In the genomic region with DNA sequence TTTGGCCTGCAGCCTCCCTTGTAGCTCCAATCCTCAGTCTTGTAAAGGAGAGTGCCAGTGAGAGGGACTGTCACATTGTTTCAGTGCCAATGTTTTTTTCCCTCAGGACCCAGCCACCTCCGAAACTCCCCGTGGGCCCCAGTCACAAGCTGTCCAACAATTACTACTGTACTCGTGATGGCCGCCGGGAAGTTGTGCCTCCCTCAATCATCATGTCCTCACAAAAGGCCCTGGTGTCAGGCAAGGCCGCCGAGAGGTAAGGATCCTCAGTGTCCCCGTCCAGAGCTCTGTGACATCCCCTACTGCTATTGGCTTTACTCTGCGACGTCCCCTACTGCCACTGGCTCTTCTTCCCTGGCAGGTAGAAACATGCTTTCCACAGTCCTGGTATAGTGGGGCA, we compare ENCODE assay signal across 23 mouse cellular contexts. TPM values are rescaled to one million over a fixed set of nuclear protein-coding genes. Genes with fewer than 3 reads are reported as not detected.
DNase-seq lines count a peak whose midpoint lies in the region; ATAC-seq and TF ChIP-seq lines count a peak whose summit lies in the region.
"Had no signal": no experiment of that assay in that cellular context is flagged by ENCODE, and none has a peak within 500 bp of the region (broad histone marks: within the 10 kb centered on the region; RNA-seq: fewer than 3 reads in every experiment).

No protein-coding gene starts in this region.

- no peaks in the 10 kb centered on the region for H3K27me3 ChIP-seq in kidney, adult 2 months (replicated peaks; ENCODE audit: control insufficient read depth, insufficient read depth, low read length)
- H3K27me3 ChIP-seq in neural tube, embryonic 13.5 days = no peaks in the 10 kb centered on the region
- H3K27me3 ChIP-seq: limb, embryonic 12.5 days; Patski had no signal

- no peak for TF ChIP-seq POLR2A in kidney, adult 2 months (IDR thresholded peaks at IDR 0.05; ENCODE audit: low read depth, low read length)

- 76% methylated on average over 10 of the region's 10 CpGs for WGBS in kidney, adult 2 months
- whole genome bisulfite sequencing in neural tube, embryonic 13.5 days = 90% methylated on average over 10 of the region's 10 CpGs

- intact Hi-C loops in heart, postnatal 14 days (cut with DNase I) = no loop called here

- TF ChIP-seq CTCF in kidney, adult 2 months (conservative IDR thresholded peaks at IDR 0.05; ENCODE audit: insufficient read depth, insufficient read length, low read depth, low read length) = no peak

- H3K36me3 ChIP-seq in kidney, adult 2 months (ENCODE audit: control insufficient read depth, insufficient read depth, low read length) = peaks cover 10% of the 10 kb centered on the region
- peaks cover 63% of the 10 kb centered on the region for H3K36me3 ChIP-seq in neural tube, embryonic 13.5 days

- H3K4me2 ChIP-seq in neural tube, embryonic 13.5 days = no peak overlapping the region
- H3K4me2 ChIP-seq: limb, embryonic 12.5 days had no signal

- 0 out of 2 replicates have a peak overlapping the region, but pooled peaks have one; percentile 42 for H3K27ac ChIP-seq in kidney, adult 2 months (ENCODE audit: insufficient read depth, low read depth, low read length)
- peak overlapping the region; percentile 23; the same call in 1 of the 2 replicates for H3K27ac ChIP-seq in neural tube, embryonic 13.5 days (replicated peaks)
- H3K27ac ChIP-seq: limb, embryonic 12.5 days had no signal

- peak; percentile 93 for DNase-seq in heart, adult 11 months
- no peak for DNase-seq in heart, postnatal 14 days
- DNase-seq in kidney, adult 2 months = no peak
- no peak for DNase-seq in kidney, adult 8-10 months
- DNase-seq in neural tube, embryonic 10.5 days (ENCODE audit: extremely low spot score, low spot score) = no peak
- no peak for DNase-seq in frontal cortex, postnatal 36 days (ENCODE audit: low spot score in 2 of 2)
- DNase-seq: gastrocnemius, postnatal 10 days; right cerebral cortex, postnatal 25 days; thymus, postnatal 25 days had no signal

- H3K4me1 ChIP-seq in kidney, adult 2 months (ENCODE audit: control insufficient read depth, insufficient read depth, low read length) = peaks cover 17% of the 10 kb centered on the region
- peaks cover 32% of the 10 kb centered on the region for H3K4me1 ChIP-seq in neural tube, embryonic 13.5 days (replicated peaks)

- ATAC-seq in neural tube, embryonic 13.5 days (ENCODE audit: low read depth) = no peak
- ATAC-seq: activated CD4-positive, CD25-positive, alpha-beta regulatory T cell, adult 4 months; forebrain, embryonic 16.5 days; hindbrain, embryonic 16.5 days had no signal

- H3K9ac ChIP-seq in neural tube, embryonic 13.5 days = 0 out of 2 replicates have a peak overlapping the region, but pooled peaks have one; percentile 17
- H3K9ac ChIP-seq: limb, embryonic 12.5 days had no signal

- H3K9me3 ChIP-seq in neural tube, embryonic 13.5 days = no peaks in the 10 kb centered on the region
- H3K9me3 ChIP-seq: limb, embryonic 12.5 days had no signal

- H3K4me3 ChIP-seq in kidney, adult 2 months (ENCODE audit: insufficient read depth, low read depth, low read length) = no peak overlapping the region
- H3K4me3 ChIP-seq in neural tube, embryonic 13.5 days = no peak overlapping the region
- H3K4me3 ChIP-seq: limb, embryonic 12.5 days had no signal

RNA-seq across cellular contexts. Expression of a gene that starts 5.2 kb away (rescaled TPM):
- total RNA-seq in heart, postnatal 14 days (2021) = 100 to 1,000 TPM; 544 to 555 TPM
- 672 and 745 TPM in 2 replicates for polyA plus RNA-seq in kidney, adult 2 months (2012; rRNA removed)
- polyA plus RNA-seq in neural tube, embryonic 13.5 days (2015; fragmentation: Nextera tagmentation; extraction: Ambion mirVana) = 558 and 559 TPM in 2 replicates

RNA-seq across cellular contexts. Expression of a gene that starts 5.2 kb away (rescaled TPM):
- total RNA-seq in heart, postnatal 14 days (2021) = 100 to 1,000 TPM; 736 to 815 TPM
- polyA plus RNA-seq in kidney, adult 2 months (2012; rRNA removed) = 620 and 1,023 TPM in 2 replicates
- 530 and 625 TPM in 2 replicates for polyA plus RNA-seq in neural tube, embryonic 13.5 days (2015; fragmentation: Nextera tagmentation; extraction: Ambion mirVana)

RNA-seq across cellular contexts. Expression of a gene that starts 13.3 kb away (rescaled TPM):
- 10 to 100 TPM; 25.0 to 26.6 TPM for total RNA-seq in heart, postnatal 14 days (2021)
- 71.3 and 87.8 TPM in 2 replicates for polyA plus RNA-seq in kidney, adult 2 months (2012; rRNA removed)
- polyA plus RNA-seq in neural tube, embryonic 13.5 days (2015; fragmentation: Nextera tagmentation; extraction: Ambion mirVana) = 52.7 and 57.4 TPM in 2 replicates

RNA-seq across cellular contexts. Expression of a gene that starts 19.2 kb away (rescaled TPM):
- total RNA-seq in heart, postnatal 14 days (2021) = 100 to 1,000 TPM in 1 of 2 experiments, 10 to 100 TPM in 1; 96.9 to 104 TPM
- 83.0 and 89.3 TPM in 2 replicates for polyA plus RNA-seq in kidney, adult 2 months (2012; rRNA removed)
- 36.2 and 40.3 TPM in 2 replicates for polyA plus RNA-seq in neural tube, embryonic 13.5 days (2015; fragmentation: Nextera tagmentation; extraction: Ambion mirVana)

RNA-seq across cellular contexts. Expression of a gene that starts 44.1 kb away (rescaled TPM):
- not detected for total RNA-seq in heart, postnatal 14 days (2021)
- not detected in 2 replicates for polyA plus RNA-seq in kidney, adult 2 months (2012; rRNA removed)
- polyA plus RNA-seq in neural tube, embryonic 13.5 days (2015; fragmentation: Nextera tagmentation; extraction: Ambion mirVana) = not detected in 2 replicates
- total RNA-seq: gastrocnemius, postnatal 10 days; heart, postnatal 36 days; layer of hippocampus, adult 8-10 months; left cerebral cortex, adult 8-10 months; midbrain, postnatal 0 days had no signal
- polyA plus RNA-seq: activated CD4-positive, CD25-positive, alpha-beta regulatory T cell, adult 4 months; embryonic facial prominence, embryonic 11.5 days; forebrain, embryonic 16.5 days; hindbrain, embryonic 16.5 days; intestine, postnatal 0 days; limb, embryonic 12.5 days; midbrain, postnatal 0 days; neural tube, embryonic 11.5 days; Patski; testis, adult 2 months had no signal
